Mouse (Mus musculus): ENCODE measurements around the gene Gm11492. TPM values are rescaled to one million over a fixed set of nuclear protein-coding genes. Genes with fewer than 3 reads are reported as not detected.
A peak's percentile ranks its signal among the peaks of the same experiment; 100 is the strongest.

Gm11492 gene
- not detected for polyA plus RNA-seq (2012; fragmentation: generic; extraction: Trizol)
- long read RNA-seq, experiment 1: 0 reads
- long read RNA-seq, experiment 2: 0 reads

DNA sequence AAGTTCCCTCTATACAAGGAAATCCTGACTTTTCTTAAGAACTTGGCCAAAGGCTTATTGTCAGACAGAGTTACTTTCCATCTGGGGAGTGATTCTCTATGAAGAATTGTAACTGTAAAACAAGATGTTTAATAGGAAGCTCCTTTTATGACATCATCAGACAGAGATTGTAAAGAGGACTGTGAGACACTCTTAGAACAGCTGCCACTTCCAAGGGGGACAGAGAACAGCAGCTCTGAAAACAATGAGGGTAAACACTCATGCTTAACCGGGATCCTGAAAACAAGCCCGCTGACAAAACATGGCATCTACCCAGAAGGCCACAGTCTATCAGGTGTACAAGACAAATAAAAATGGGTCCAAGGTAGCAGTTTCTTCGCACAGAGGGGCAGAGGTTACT lies at the start of gene Gm11492:
Gene Gm11492, plus strand, starts transcription at position 153 of the 400 bp plus-strand sequence.
- Histone ChIP-seq H3K36me3 (ENCODE audit: control insufficient read depth, insufficient read depth) (no peaks in the 10 kb centered on the region), H3K4me3 (ENCODE audit: insufficient read depth, poor library complexity, severe bottlenecking) (no peak within 1 kb of the TSS), H3ac (ENCODE audit: control insufficient read depth, insufficient read length, low read depth) (no peak within 1 kb of the TSS), H3K79me3 (ENCODE audit: low read depth) (no peaks in the 10 kb centered on the region), H3K79me2 (ENCODE audit: control insufficient read depth, insufficient read depth) (no peaks in the 10 kb centered on the region), H3K27me3 (ENCODE audit: control insufficient read depth, insufficient read depth, insufficient read length) (peaks cover 61% of the 10 kb centered on the region)
- TF ChIP-seq CTCF (IDR thresholded peaks at IDR 0.05; ENCODE audit: control insufficient read depth, insufficient read depth, insufficient read length) (no peak), CEBPB (IDR thresholded peaks at IDR 0.05; ENCODE audit: low read depth) (no peak), USF1 (IDR thresholded peaks at IDR 0.05; ENCODE audit: low read depth) (no peak), MYOD1 (IDR thresholded peaks at IDR 0.05; ENCODE audit: control insufficient read depth, insufficient read length, low read depth) (no peak), MAX (IDR thresholded peaks at IDR 0.05) (no peak)

DNA sequence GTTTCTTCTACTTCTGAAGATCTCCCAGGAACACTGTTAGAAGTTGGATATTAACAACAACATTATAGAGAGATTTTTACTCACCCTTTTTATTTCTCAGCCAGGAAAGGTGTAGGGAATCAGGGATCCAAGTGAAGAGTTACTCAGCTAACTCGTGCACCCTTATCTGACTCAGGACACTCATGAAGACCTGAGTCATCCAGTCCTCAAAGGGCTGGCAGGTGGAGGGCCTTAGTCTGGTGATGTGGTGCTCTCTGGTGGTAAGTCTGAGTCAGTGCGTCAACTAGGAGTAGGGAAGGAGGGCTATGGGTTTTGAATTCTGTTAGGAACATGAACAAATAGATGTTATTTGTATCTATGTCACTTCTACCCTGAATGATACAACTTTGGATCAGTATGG lies 47.2 kb upstream of the Gm11492 start:
- Histone ChIP-seq H3K4me3 (ENCODE audit: insufficient read depth, poor library complexity, severe bottlenecking) (no peak overlapping the region), H3K79me2 (ENCODE audit: control insufficient read depth, insufficient read depth) (no peaks in the 10 kb centered on the region), H3ac (ENCODE audit: control insufficient read depth, insufficient read length, low read depth) (no peak overlapping the region), H3K27me3 (ENCODE audit: control insufficient read depth, insufficient read depth, insufficient read length) (peaks cover 13% of the 10 kb centered on the region), H3K79me3 (ENCODE audit: low read depth) (no peaks in the 10 kb centered on the region), H3K36me3 (ENCODE audit: control insufficient read depth, insufficient read depth) (no peaks in the 10 kb centered on the region)
- TF ChIP-seq MYOD1 (IDR thresholded peaks at IDR 0.05; ENCODE audit: control insufficient read depth, insufficient read length, low read depth) (no peak), CTCF (IDR thresholded peaks at IDR 0.05; ENCODE audit: control insufficient read depth, insufficient read depth, insufficient read length) (peak; percentile 55)

DNA sequence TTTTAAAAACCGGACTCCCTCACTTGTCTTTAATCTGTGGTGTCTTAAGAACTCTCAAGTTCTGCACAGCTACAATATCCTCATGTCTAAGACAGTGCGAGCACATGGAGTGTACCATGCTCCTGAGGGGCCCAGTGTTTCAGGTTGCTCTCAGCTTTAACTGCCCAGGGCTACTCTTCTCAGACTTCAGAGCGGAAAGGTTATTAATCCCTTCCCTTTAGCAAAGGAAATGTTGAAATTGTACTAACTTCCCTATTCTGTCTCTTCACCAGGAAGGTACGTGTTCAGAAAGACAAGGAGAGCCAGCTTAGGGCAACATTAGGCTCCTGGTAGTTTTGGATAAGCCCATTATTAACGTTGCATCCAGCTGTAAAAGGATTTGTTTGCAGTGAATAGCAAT lies 43.0 kb upstream of the Gm11492 start:
- Histone ChIP-seq H3K36me3 (ENCODE audit: control insufficient read depth, insufficient read depth) (no peaks in the 10 kb centered on the region), H3K4me3 (ENCODE audit: insufficient read depth, poor library complexity, severe bottlenecking) (no peak overlapping the region), H3K79me2 (ENCODE audit: control insufficient read depth, insufficient read depth) (no peaks in the 10 kb centered on the region), H3K27me3 (ENCODE audit: control insufficient read depth, insufficient read depth, insufficient read length) (peaks cover 22% of the 10 kb centered on the region), H3ac (ENCODE audit: control insufficient read depth, insufficient read length, low read depth) (no peak overlapping the region), H3K79me3 (ENCODE audit: low read depth) (no peaks in the 10 kb centered on the region)
- no peak for TF ChIP-seq USF1 (IDR thresholded peaks at IDR 0.05; ENCODE audit: low read depth)
- TF ChIP-seq MAX (IDR thresholded peaks at IDR 0.05): no peak
- no peak for TF ChIP-seq FOSL1 (IDR thresholded peaks at IDR 0.05; ENCODE audit: insufficient read depth, low read length, poor library complexity, severe bottlenecking)
- TF ChIP-seq CEBPB (IDR thresholded peaks at IDR 0.05; ENCODE audit: low read depth): no peak
- TF ChIP-seq MYOD1 (IDR thresholded peaks at IDR 0.05; ENCODE audit: control insufficient read depth, insufficient read length, low read depth): no peak
- TF ChIP-seq CTCF (IDR thresholded peaks at IDR 0.05; ENCODE audit: control insufficient read depth, insufficient read depth, insufficient read length): no peak
- no peak for TF ChIP-seq MYOG (IDR thresholded peaks at IDR 0.05; ENCODE audit: control insufficient read depth, extremely low read depth, insufficient read length)

DNA sequence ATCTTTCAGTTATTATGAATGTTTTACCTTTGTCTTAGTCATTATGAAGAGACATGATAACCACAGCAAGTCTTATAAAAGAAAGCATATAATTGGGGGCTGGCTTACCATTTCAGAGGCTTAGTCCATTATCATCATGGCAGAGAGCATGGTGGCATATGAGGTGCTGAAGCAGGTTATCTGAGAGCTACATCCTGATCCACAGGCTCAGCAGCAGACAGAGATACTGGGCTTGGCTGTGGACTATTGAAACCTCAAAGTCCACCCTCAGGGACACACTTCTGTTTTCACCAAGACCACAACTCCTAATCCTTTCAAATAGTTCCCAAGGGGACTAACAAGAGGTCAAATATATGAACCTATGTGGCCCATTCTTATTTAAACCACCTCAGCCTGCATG lies 42.5 kb upstream of the Gm11492 start:
- Histone ChIP-seq H3ac (ENCODE audit: control insufficient read depth, insufficient read length, low read depth) (no peak overlapping the region), H3K36me3 (ENCODE audit: control insufficient read depth, insufficient read depth) (no peaks in the 10 kb centered on the region), H3K79me3 (ENCODE audit: low read depth) (no peaks in the 10 kb centered on the region), H3K79me2 (ENCODE audit: control insufficient read depth, insufficient read depth) (no peaks in the 10 kb centered on the region), H3K27me3 (ENCODE audit: control insufficient read depth, insufficient read depth, insufficient read length) (peaks cover 22% of the 10 kb centered on the region), H3K4me3 (ENCODE audit: insufficient read depth, poor library complexity, severe bottlenecking) (no peak overlapping the region)
- no peak for TF ChIP-seq MYOD1 (IDR thresholded peaks at IDR 0.05; ENCODE audit: control insufficient read depth, insufficient read length, low read depth)
- no peak for TF ChIP-seq CEBPB (IDR thresholded peaks at IDR 0.05; ENCODE audit: low read depth)

DNA sequence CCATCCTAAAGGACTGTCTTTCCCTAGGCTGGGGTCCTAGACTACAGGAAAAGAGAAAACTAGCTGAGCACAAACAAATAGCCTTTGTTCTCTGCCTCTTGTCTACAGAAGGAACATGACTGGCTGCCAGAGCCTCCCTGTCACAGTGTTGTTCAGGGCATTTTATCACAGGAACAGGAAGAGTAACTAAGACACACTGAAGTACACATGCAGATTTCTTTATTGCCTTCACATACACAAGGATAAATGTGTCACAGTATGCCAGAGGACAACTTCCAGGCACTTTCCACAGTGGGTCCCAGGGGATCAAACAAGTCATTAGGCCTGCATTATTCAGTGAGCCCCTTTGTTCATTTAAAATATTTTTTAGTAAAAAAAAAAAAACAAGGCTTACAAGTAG lies 41.7 kb upstream of the Gm11492 start:
- TF ChIP-seq CTCF (IDR thresholded peaks at IDR 0.05; ENCODE audit: control insufficient read depth, insufficient read depth, insufficient read length): no peak
- no peak for TF ChIP-seq MAX (IDR thresholded peaks at IDR 0.05)
- TF ChIP-seq CEBPB (IDR thresholded peaks at IDR 0.05; ENCODE audit: low read depth): no peak
- TF ChIP-seq MYOG (IDR thresholded peaks at IDR 0.05; ENCODE audit: control insufficient read depth, extremely low read depth, insufficient read length): no peak
- TF ChIP-seq USF1 (IDR thresholded peaks at IDR 0.05; ENCODE audit: low read depth): no peak
- no peak for TF ChIP-seq FOSL1 (IDR thresholded peaks at IDR 0.05; ENCODE audit: insufficient read depth, low read length, poor library complexity, severe bottlenecking)
- TF ChIP-seq MYOD1 (IDR thresholded peaks at IDR 0.05; ENCODE audit: control insufficient read depth, insufficient read length, low read depth): no peak
- no peak overlapping the region for H3ac ChIP-seq (ENCODE audit: control insufficient read depth, insufficient read length, low read depth)
- H3K36me3 ChIP-seq (ENCODE audit: control insufficient read depth, insufficient read depth): no peaks in the 10 kb centered on the region
- no peaks in the 10 kb centered on the region for H3K79me3 ChIP-seq (ENCODE audit: low read depth)
- H3K27me3 ChIP-seq (ENCODE audit: control insufficient read depth, insufficient read depth, insufficient read length): peaks cover 22% of the 10 kb centered on the region
- H3K79me2 ChIP-seq (ENCODE audit: control insufficient read depth, insufficient read depth): no peaks in the 10 kb centered on the region
- H3K4me3 ChIP-seq (ENCODE audit: insufficient read depth, poor library complexity, severe bottlenecking): no peak overlapping the region

DNA sequence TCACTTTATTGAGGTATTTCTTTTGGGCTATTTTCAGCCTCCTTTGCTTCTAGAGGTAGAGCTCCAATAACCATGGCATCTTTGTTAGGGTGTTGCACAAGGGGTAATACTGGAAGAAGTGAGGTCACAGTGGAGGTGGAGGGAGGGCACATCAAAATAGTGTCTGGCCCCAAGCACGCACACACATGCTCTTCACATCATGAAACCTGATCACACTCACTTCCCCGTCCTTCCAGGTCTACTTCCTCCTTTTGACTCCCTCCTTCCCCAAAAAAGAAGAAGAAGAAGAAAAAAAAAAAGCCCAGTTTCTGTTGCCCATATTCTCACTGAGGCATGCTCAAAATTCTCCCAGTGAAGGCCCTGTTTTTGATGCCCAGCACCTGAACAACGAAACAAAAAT lies 39.1 kb upstream of the Gm11492 start:
- TF ChIP-seq MYOG (IDR thresholded peaks at IDR 0.05; ENCODE audit: control insufficient read depth, extremely low read depth, insufficient read length) (no peak), MAX (IDR thresholded peaks at IDR 0.05) (no peak)
- peaks cover 26% of the 10 kb centered on the region for H3K27me3 ChIP-seq (ENCODE audit: control insufficient read depth, insufficient read depth, insufficient read length)
- no peaks in the 10 kb centered on the region for H3K36me3 ChIP-seq (ENCODE audit: control insufficient read depth, insufficient read depth)
- no peaks in the 10 kb centered on the region for H3K79me2 ChIP-seq (ENCODE audit: control insufficient read depth, insufficient read depth)
- no peak overlapping the region for H3K4me3 ChIP-seq (ENCODE audit: insufficient read depth, poor library complexity, severe bottlenecking)
- H3ac ChIP-seq (ENCODE audit: control insufficient read depth, insufficient read length, low read depth): no peak overlapping the region
- no peaks in the 10 kb centered on the region for H3K79me3 ChIP-seq (ENCODE audit: low read depth)
